Mouse (Mus musculus): Measurements from ENCODE around the gene Tox2. TPM values are rescaled to one million over a fixed set of nuclear protein-coding genes. Genes with fewer than 3 reads are reported as not detected.

The Tox2 gene
- polyA plus RNA-seq, 1 experiment from 2014 or later: 2.9 TPM

GRCm38 (mm10) chr2:163355666-163356065 lies 152.7 kb downstream of the Tox2 start:
- Histone ChIP-seq H3K9ac (ENCODE audit: low read depth, low read length) (no peak overlapping the region), H3K9me3 (ENCODE audit: control insufficient read depth, low read length) (no peaks in the 10 kb centered on the region), H3K4me2 (replicated peaks; ENCODE audit: low read depth, low read length) (no peak overlapping the region), H3K36me3 (ENCODE audit: control insufficient read depth, insufficient read depth, low read length) (no peaks in the 10 kb centered on the region), H3K4me1 (ENCODE audit: control insufficient read depth, insufficient read depth, low read length) (no peaks in the 10 kb centered on the region), H3K27me3 (ENCODE audit: control insufficient read depth, insufficient read depth, low read length) (no peaks in the 10 kb centered on the region), H3K27ac (ENCODE audit: low read depth, low read length) (no peak overlapping the region), H3K4me3 (ENCODE audit: low read length) (no peak overlapping the region)
- WGBS: 72% methylated on average over 8 of the region's 8 CpGs
- ATAC-seq (ENCODE audit: low FRiP score, low TSS enrichment): no peak

DNA sequence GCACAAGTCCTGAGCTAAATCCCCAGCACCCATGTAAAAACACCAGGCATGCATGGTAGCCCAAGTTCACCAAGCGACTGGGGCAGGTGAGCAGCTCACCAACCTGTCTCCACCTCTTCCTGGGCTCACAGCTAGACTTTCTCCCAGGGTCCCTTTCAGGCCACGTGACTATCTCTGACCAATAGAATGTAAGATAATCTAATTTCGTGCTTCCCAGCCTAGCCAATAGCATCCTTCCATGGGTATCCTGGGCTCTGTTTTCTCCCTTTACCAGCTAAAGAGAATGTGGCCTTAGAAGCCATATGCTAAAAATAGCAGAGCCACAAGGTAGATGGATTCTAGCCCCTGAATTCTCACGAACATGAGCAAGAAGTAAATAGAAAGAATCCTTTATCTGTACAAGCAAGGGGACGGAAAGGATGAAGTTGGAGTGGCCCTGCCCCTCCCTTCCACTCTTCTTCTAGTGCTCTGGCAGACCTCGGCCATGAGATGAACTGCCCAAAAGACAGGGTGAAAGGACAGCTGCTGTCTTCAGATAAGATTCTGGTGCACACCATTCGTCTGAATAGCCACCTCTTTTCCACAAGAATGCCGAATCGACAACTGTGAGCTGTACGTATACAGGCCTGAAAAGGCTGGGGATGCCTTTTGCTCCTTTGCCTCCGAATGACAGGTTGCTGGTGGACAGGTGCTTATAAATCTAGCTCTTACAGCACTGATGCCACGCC lies 153.4 kb downstream of the Tox2 start:
- no peaks in the 10 kb centered on the region for H3K27me3 ChIP-seq (ENCODE audit: control insufficient read depth, insufficient read depth, low read length)
- no peaks in the 10 kb centered on the region for H3K4me1 ChIP-seq (ENCODE audit: control insufficient read depth, insufficient read depth, low read length)
- H3K36me3 ChIP-seq (ENCODE audit: control insufficient read depth, insufficient read depth, low read length): no peaks in the 10 kb centered on the region
- H3K4me2 ChIP-seq (replicated peaks; ENCODE audit: low read depth, low read length): no peak overlapping the region
- no peak for ATAC-seq (ENCODE audit: low FRiP score, low TSS enrichment)
- H3K4me3 ChIP-seq (ENCODE audit: low read length): no peak overlapping the region
- 82% methylated on average over 12 of the region's 12 CpGs for WGBS
- no peak overlapping the region for H3K9ac ChIP-seq (ENCODE audit: low read depth, low read length)
- H3K27ac ChIP-seq (ENCODE audit: low read depth, low read length): no peak overlapping the region
- no peaks in the 10 kb centered on the region for H3K9me3 ChIP-seq (ENCODE audit: control insufficient read depth, low read length)

DNA sequence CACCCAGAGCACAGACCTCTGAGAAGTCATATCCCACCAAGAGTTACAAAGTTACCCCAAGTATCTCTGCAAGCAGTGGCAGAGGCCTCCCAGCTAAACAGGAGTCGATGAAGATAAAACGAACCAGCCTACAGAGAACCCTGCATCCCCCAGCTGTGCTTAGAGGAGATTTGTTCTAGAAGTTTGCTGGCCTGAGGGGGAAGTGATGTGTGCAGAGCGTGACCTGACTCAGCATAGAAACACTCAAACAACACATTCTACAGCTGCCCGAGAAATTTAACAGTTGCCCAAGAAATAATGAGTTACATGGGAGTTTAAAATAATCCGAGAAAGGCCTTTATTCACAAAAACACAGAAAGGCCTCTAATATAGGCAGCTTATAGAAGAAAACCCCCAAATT lies 155.7 kb downstream of the Tox2 start:
- Histone ChIP-seq H3K9me3 (ENCODE audit: control insufficient read depth, low read length) (no peaks in the 10 kb centered on the region), H3K27me3 (ENCODE audit: control insufficient read depth, insufficient read depth, low read length) (no peaks in the 10 kb centered on the region), H3K4me3 (ENCODE audit: low read length) (no peak overlapping the region), H3K4me1 (ENCODE audit: control insufficient read depth, insufficient read depth, low read length) (no peaks in the 10 kb centered on the region), H3K27ac (ENCODE audit: low read depth, low read length) (no peak overlapping the region), H3K36me3 (ENCODE audit: control insufficient read depth, insufficient read depth, low read length) (no peaks in the 10 kb centered on the region), H3K4me2 (replicated peaks; ENCODE audit: low read depth, low read length) (no peak overlapping the region), H3K9ac (ENCODE audit: low read depth, low read length) (no peak overlapping the region)
- WGBS: 55% methylated on average over 5 of the region's 5 CpGs
- ATAC-seq (ENCODE audit: low FRiP score, low TSS enrichment): no peak

GRCm38 (mm10) chr2:163359253-163359652 lies 156.3 kb downstream of the Tox2 start:
- ATAC-seq (ENCODE audit: low FRiP score, low TSS enrichment): no peak
- no peaks in the 10 kb centered on the region for H3K4me1 ChIP-seq (ENCODE audit: control insufficient read depth, insufficient read depth, low read length)
- H3K36me3 ChIP-seq (ENCODE audit: control insufficient read depth, insufficient read depth, low read length): no peaks in the 10 kb centered on the region
- no peak overlapping the region for H3K4me2 ChIP-seq (replicated peaks; ENCODE audit: low read depth, low read length)
- H3K9ac ChIP-seq (ENCODE audit: low read depth, low read length): no peak overlapping the region
- no peaks in the 10 kb centered on the region for H3K27me3 ChIP-seq (ENCODE audit: control insufficient read depth, insufficient read depth, low read length)
- H3K27ac ChIP-seq (ENCODE audit: low read depth, low read length): no peak overlapping the region
- H3K9me3 ChIP-seq (ENCODE audit: control insufficient read depth, low read length): no peaks in the 10 kb centered on the region
- 71% methylated on average over 2 of the region's 2 CpGs for WGBS
- H3K4me3 ChIP-seq (ENCODE audit: low read length): no peak overlapping the region

DNA sequence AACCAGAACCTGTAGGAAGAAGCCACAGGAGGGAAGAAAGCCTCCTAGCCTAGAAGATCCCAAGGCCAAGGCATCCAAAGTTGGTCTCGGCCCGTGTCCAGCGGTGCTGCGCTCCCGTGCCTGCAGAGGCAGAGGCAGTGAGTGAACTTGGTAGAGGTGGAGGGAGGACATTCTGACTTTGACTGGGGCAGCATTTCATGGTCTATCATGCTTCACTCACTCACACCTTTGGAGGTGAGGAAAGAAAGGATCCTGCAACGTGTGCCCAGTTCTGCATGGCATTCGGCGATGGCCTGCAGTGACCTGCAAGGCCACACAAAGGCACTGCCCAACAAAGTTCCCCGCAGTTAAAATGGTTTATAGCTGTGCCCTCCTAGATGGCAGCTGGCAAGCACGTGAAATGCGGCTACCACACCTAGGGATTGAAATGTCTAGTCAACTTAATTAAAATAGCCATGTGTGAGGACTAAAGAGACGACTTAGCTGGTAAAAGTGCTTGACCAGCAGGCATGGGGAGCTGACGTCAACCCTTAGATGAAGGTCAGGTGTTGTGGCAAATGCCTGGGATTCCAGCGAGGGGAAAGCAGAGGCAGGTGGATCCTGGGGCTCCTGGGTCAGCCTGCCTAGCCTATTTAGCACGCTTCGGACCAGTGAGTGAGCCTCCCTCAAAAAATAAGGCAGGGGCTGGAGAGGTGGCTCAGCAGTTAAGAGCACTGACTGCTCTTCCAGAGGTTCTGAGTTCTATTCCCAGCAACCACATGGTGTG lies 158.1 kb downstream of the Tox2 start:
- Histone ChIP-seq H3K4me3 (ENCODE audit: low read length) (no peak overlapping the region), H3K9ac (ENCODE audit: low read depth, low read length) (no peak overlapping the region), H3K9me3 (ENCODE audit: control insufficient read depth, low read length) (no peaks in the 10 kb centered on the region), H3K27ac (ENCODE audit: low read depth, low read length) (no peak overlapping the region), H3K4me2 (replicated peaks; ENCODE audit: low read depth, low read length) (no peak overlapping the region), H3K27me3 (ENCODE audit: control insufficient read depth, insufficient read depth, low read length) (no peaks in the 10 kb centered on the region), H3K36me3 (ENCODE audit: control insufficient read depth, insufficient read depth, low read length) (no peaks in the 10 kb centered on the region), H3K4me1 (ENCODE audit: control insufficient read depth, insufficient read depth, low read length) (no peaks in the 10 kb centered on the region)
- no peak for ATAC-seq (ENCODE audit: low FRiP score, low TSS enrichment)
- WGBS: 80% methylated on average over 16 of the region's 16 CpGs

GRCm38 (mm10) chr2:163362940-163363921 lies 160.3 kb downstream of the Tox2 start:
- Histone ChIP-seq H3K4me1 (ENCODE audit: control insufficient read depth, insufficient read depth, low read length) (no peaks in the 10 kb centered on the region), H3K4me2 (replicated peaks; ENCODE audit: low read depth, low read length) (no peak overlapping the region), H3K9ac (ENCODE audit: low read depth, low read length) (no peak overlapping the region), H3K9me3 (ENCODE audit: control insufficient read depth, low read length) (no peaks in the 10 kb centered on the region), H3K36me3 (ENCODE audit: control insufficient read depth, insufficient read depth, low read length) (no peaks in the 10 kb centered on the region), H3K27me3 (ENCODE audit: control insufficient read depth, insufficient read depth, low read length) (no peaks in the 10 kb centered on the region), H3K27ac (ENCODE audit: low read depth, low read length) (no peak overlapping the region), H3K4me3 (ENCODE audit: low read length) (no peak overlapping the region)
- ATAC-seq (ENCODE audit: low FRiP score, low TSS enrichment): no peak
- WGBS: 75% methylated on average over 12 of the region's 12 CpGs

- peak overlapping the region; percentile 62 for H3K27ac ChIP-seq (ENCODE audit: low read depth, low read length)
- H3K4me3 ChIP-seq (ENCODE audit: low read length): no peak overlapping the region
- no peak overlapping the region for H3K4me2 ChIP-seq (replicated peaks; ENCODE audit: low read depth, low read length)
- 63% methylated on average over 18 of the region's 18 CpGs for WGBS
- H3K9ac ChIP-seq (ENCODE audit: low read depth, low read length): no peak overlapping the region
- no peak; the same call in 1 of the 2 replicates for ATAC-seq (ENCODE audit: low FRiP score, low TSS enrichment)
- no peaks in the 10 kb centered on the region for H3K36me3 ChIP-seq (ENCODE audit: control insufficient read depth, insufficient read depth, low read length)
- H3K4me1 ChIP-seq (ENCODE audit: control insufficient read depth, insufficient read depth, low read length): no peaks in the 10 kb centered on the region
- H3K9me3 ChIP-seq (ENCODE audit: control insufficient read depth, low read length): no peaks in the 10 kb centered on the region
- H3K27me3 ChIP-seq (ENCODE audit: control insufficient read depth, insufficient read depth, low read length): no peaks in the 10 kb centered on the region
Measured at GRCm38 (mm10) chr2:163364785-163365541, 162.0 kb downstream of the Tox2 start.

- Histone ChIP-seq H3K27ac (ENCODE audit: low read depth, low read length) (0 out of 2 replicates have a peak overlapping the region, but pooled peaks have one; percentile 14), H3K9ac (ENCODE audit: low read depth, low read length) (no peak overlapping the region), H3K36me3 (ENCODE audit: control insufficient read depth, insufficient read depth, low read length) (no peaks in the 10 kb centered on the region; the same call in 1 of the 2 replicates), H3K27me3 (ENCODE audit: control insufficient read depth, insufficient read depth, low read length) (peaks cover 8% of the 10 kb centered on the region), H3K4me1 (ENCODE audit: control insufficient read depth, insufficient read depth, low read length) (no peaks in the 10 kb centered on the region), H3K9me3 (ENCODE audit: control insufficient read depth, low read length) (no peaks in the 10 kb centered on the region), H3K4me3 (ENCODE audit: low read length) (no peak overlapping the region), H3K4me2 (replicated peaks; ENCODE audit: low read depth, low read length) (no peak overlapping the region)
- no peak for ATAC-seq (ENCODE audit: low FRiP score, low TSS enrichment)
- 22% methylated on average over 4 of the region's 4 CpGs for WGBS
Measured at GRCm38 (mm10) chr2:163370175-163370574, 167.2 kb downstream of the Tox2 start.
